Comparison of ENCODE assay signal across 8 mouse cellular contexts in genomic region chr5:74536180-74536947, GRCm38 (mm10). TPM values are rescaled to one million over a fixed set of nuclear protein-coding genes. Genes with fewer than 3 reads are reported as not detected.
DNase-seq lines count a peak whose midpoint lies in the region; ATAC-seq and TF ChIP-seq lines count a peak whose summit lies in the region.

No protein-coding gene starts in this region.

- H3K9me3 ChIP-seq in heart, embryonic 11.5 days (replicated peaks; ENCODE audit: control insufficient read depth, low read length) = no peaks in the 10 kb centered on the region
- no peaks in the 10 kb centered on the region for H3K9me3 ChIP-seq in E14TG2a.4 (ENCODE audit: low read length)
- H3K9me3 ChIP-seq in forebrain, embryonic 14.5 days (replicated peaks; ENCODE audit: control insufficient read depth, low read length) = no peaks in the 10 kb centered on the region
- no peaks in the 10 kb centered on the region for H3K9me3 ChIP-seq in liver, postnatal 0 days (ENCODE audit: low read length)

- whole genome bisulfite sequencing in heart, embryonic 11.5 days (ENCODE audit: insufficient replicate concordance) = 42% methylated on average over 12 of the region's 12 CpGs
- 49% methylated on average over 12 of the region's 12 CpGs for WGBS in forebrain, embryonic 14.5 days
- 38% methylated on average over 12 of the region's 12 CpGs for whole genome bisulfite sequencing in liver, postnatal 0 days (ENCODE audit: insufficient replicate concordance)

- H3K4me3 ChIP-seq in heart, embryonic 11.5 days (ENCODE audit: low read depth, low read length) = peak overlapping the region; percentile 73
- peak overlapping the region; percentile 93 for H3K4me3 ChIP-seq in E14TG2a.4 (replicated peaks; ENCODE audit: low read length)
- peak overlapping the region; percentile 90 for H3K4me3 ChIP-seq in forebrain, embryonic 14.5 days (ENCODE audit: low read depth, low read length)
- peak overlapping the region; percentile 86 for H3K4me3 ChIP-seq in liver, postnatal 0 days (ENCODE audit: low read depth, low read length)

- H3K4me1 ChIP-seq in heart, embryonic 11.5 days (ENCODE audit: control insufficient read depth, insufficient read depth, low read length) = no peaks in the 10 kb centered on the region
- peaks cover 25% of the 10 kb centered on the region for H3K4me1 ChIP-seq in E14TG2a.4 (replicated peaks; ENCODE audit: low read depth, low read length)
- peaks cover 11% of the 10 kb centered on the region for H3K4me1 ChIP-seq in forebrain, embryonic 14.5 days (ENCODE audit: control insufficient read depth, insufficient read depth, low read length)
- H3K4me1 ChIP-seq in liver, postnatal 0 days (ENCODE audit: insufficient read depth) = peaks cover 19% of the 10 kb centered on the region

- H3K4me2 ChIP-seq in heart, embryonic 11.5 days = peak overlapping the region; percentile 57
- H3K4me2 ChIP-seq in forebrain, embryonic 14.5 days (ENCODE audit: low read length) = peak overlapping the region; percentile 76
- H3K4me2 ChIP-seq in liver, postnatal 0 days (ENCODE audit: low read depth, low read length) = peak overlapping the region; percentile 85

- intact Hi-C loops in heart, postnatal 10 days (cut with DNase I) = loop anchor here (5.0 kb wide), 2 partner anchors 224 to 621 kb away; no protein-coding TSS in a partner anchor

- H3K36me3 ChIP-seq in heart, embryonic 11.5 days (ENCODE audit: control insufficient read depth, insufficient read depth, low read length) = no peaks in the 10 kb centered on the region; the same call in 1 of the 2 replicates
- peaks cover 35% of the 10 kb centered on the region for H3K36me3 ChIP-seq in E14TG2a.4 (ENCODE audit: insufficient read depth, low read length)
- peaks cover 9% of the 10 kb centered on the region for H3K36me3 ChIP-seq in forebrain, embryonic 14.5 days (ENCODE audit: control insufficient read depth, insufficient read depth, low read length)
- peaks cover 25% of the 10 kb centered on the region for H3K36me3 ChIP-seq in liver, postnatal 0 days (replicated peaks; ENCODE audit: insufficient read depth, low read length)

- no peak for DNase-seq in heart, postnatal 10 days
- no peak for DNase-seq in forebrain, embryonic 14.5 days (ENCODE audit: low spot score)
- DNase-seq in liver, postnatal 0 days = no peak
- no peak for DNase-seq in right cerebral cortex, adult 2 months (ENCODE audit: low spot score in 2 of 2)
- DNase-seq in cerebellum, postnatal 36 days = no peak
- no peak for DNase-seq in thymus, postnatal 4 days

- no peaks in the 10 kb centered on the region for H3K27me3 ChIP-seq in heart, embryonic 11.5 days (ENCODE audit: control insufficient read depth, insufficient read depth, low read length)
- no peaks in the 10 kb centered on the region for H3K27me3 ChIP-seq in E14TG2a.4 (ENCODE audit: insufficient read depth, low read length)
- no peaks in the 10 kb centered on the region for H3K27me3 ChIP-seq in forebrain, embryonic 14.5 days (replicated peaks; ENCODE audit: control insufficient read depth, insufficient read depth, low read length)
- no peaks in the 10 kb centered on the region for H3K27me3 ChIP-seq in liver, postnatal 0 days (ENCODE audit: insufficient read depth, low read length)

- no peak for TF ChIP-seq CTCF in E14TG2a.4 (conservative IDR thresholded peaks at IDR 0.05; ENCODE audit: low read length)
- TF ChIP-seq CTCF in liver, postnatal 0 days (IDR thresholded peaks at IDR 0.05; ENCODE audit: low read depth) = no peak

- peak overlapping the region; percentile 92 for H3K27ac ChIP-seq in heart, embryonic 11.5 days (ENCODE audit: low read depth, low read length)
- H3K27ac ChIP-seq in forebrain, embryonic 14.5 days (ENCODE audit: low read depth, low read length) = peak overlapping the region; percentile 89; the same call in 1 of the 2 replicates
- H3K27ac ChIP-seq in liver, postnatal 0 days (ENCODE audit: low read depth) = peak overlapping the region; percentile 98

- TF ChIP-seq EP300 in liver, postnatal 0 days (IDR thresholded peaks at IDR 0.05; ENCODE audit: low read depth) = no peak

- peak overlapping the region; percentile 91 for H3K9ac ChIP-seq in heart, embryonic 11.5 days (ENCODE audit: low read depth, low read length)
- peak overlapping the region; percentile 92 for H3K9ac ChIP-seq in forebrain, embryonic 14.5 days (ENCODE audit: low read length)
- H3K9ac ChIP-seq in liver, postnatal 0 days (replicated peaks) = peak overlapping the region; percentile 94

- ATAC-seq in heart, embryonic 11.5 days (replicated peaks; ENCODE audit: insufficient number of reproducible peaks, low FRiP score, low TSS enrichment) = no peak
- ATAC-seq in forebrain, embryonic 14.5 days = no peak
- ATAC-seq in liver, postnatal 0 days = no peak

RNA-seq across cellular contexts. Expression of gene Fip1l1, which starts 1.1 kb away (rescaled TPM):
- polyA plus RNA-seq in heart, embryonic 11.5 days (2014; fragmentation: Nextera tagmentation; extraction: Ambion mirVana) = 66.5 and 70.6 TPM in 2 replicates
- total RNA-seq in heart, postnatal 10 days (2021) = 10 to 100 TPM; 41.4 to 41.6 TPM
- polyA plus RNA-seq in forebrain, embryonic 14.5 days (2014; fragmentation: Nextera tagmentation; extraction: Ambion mirVana) = 55.2 and 70.1 TPM in 2 replicates
- polyA plus RNA-seq in liver, postnatal 0 days (2015; fragmentation: Nextera tagmentation; extraction: Ambion mirVana) = 26.1 and 29.1 TPM in 2 replicates

RNA-seq across cellular contexts. Expression of gene Scfd2, which starts 4.8 kb away (rescaled TPM):
- polyA plus RNA-seq in heart, embryonic 11.5 days (2014; fragmentation: Nextera tagmentation; extraction: Ambion mirVana) = 12.5 and 12.9 TPM in 2 replicates
- 10 to 100 TPM; 13.3 TPM for total RNA-seq in heart, postnatal 10 days (2021)
- polyA plus RNA-seq in forebrain, embryonic 14.5 days (2014; fragmentation: Nextera tagmentation; extraction: Ambion mirVana) = 18.6 and 22.4 TPM in 2 replicates
- 7.3 and 8.0 TPM in 2 replicates for polyA plus RNA-seq in liver, postnatal 0 days (2015; fragmentation: Nextera tagmentation; extraction: Ambion mirVana)
